In genomic region chr9:58253033-58253804, GRCm38 (mm10) we compare ENCODE assay signal across 8 mouse cellular contexts. TPM values are rescaled to one million over a fixed set of nuclear protein-coding genes. Genes with fewer than 3 reads are reported as not detected.
DNase-seq lines count a peak whose midpoint lies in the region; ATAC-seq lines count a peak whose summit lies in the region.

TSS of gene Stoml1 (plus strand) at chr9:58253164.

- H3K27ac ChIP-seq in hindbrain, embryonic 13.5 days: peak within 1 kb of the TSS; percentile 85

- peak within 1 kb of the TSS; percentile 89 for H3K9ac ChIP-seq in hindbrain, embryonic 13.5 days

- H3K36me3 ChIP-seq in hindbrain, embryonic 13.5 days: peaks cover 28% of the 10 kb centered on the region

- WGBS in hindbrain, embryonic 13.5 days: 1% methylated on average over 31 of the region's 31 CpGs

- no peaks in the 10 kb centered on the region for H3K9me3 ChIP-seq in hindbrain, embryonic 13.5 days

- peaks cover 37% of the 10 kb centered on the region for H3K4me1 ChIP-seq in hindbrain, embryonic 13.5 days (replicated peaks)

- peak; percentile 94 for DNase-seq in NIH3T3 (ENCODE audit: low read depth)
- peak; percentile 95 to 96 for DNase-seq in cerebellum, postnatal 10 days
- peak; percentile 87 to 89 for DNase-seq in frontal cortex, postnatal 14 days (ENCODE audit: low spot score in 2 of 2)
- peak; percentile 83 to 94 for DNase-seq in layer of hippocampus, postnatal 25 days (ENCODE audit: extremely low spot score in 1 of 2, low spot score in 1 of 2)
- DNase-seq in lung, postnatal 25 days (ENCODE audit: low spot score): peak; percentile 98
- DNase-seq in retina, embryonic 14.5 days (ENCODE audit: low spot score): peak; percentile 94
- peak; percentile 96 for DNase-seq in thymus, postnatal 4 days

- H3K4me2 ChIP-seq in hindbrain, embryonic 13.5 days: peak within 1 kb of the TSS; percentile 84

- H3K4me3 ChIP-seq in hindbrain, embryonic 13.5 days: peak within 1 kb of the TSS; percentile 91

- peak; percentile 95 for ATAC-seq in hindbrain, embryonic 13.5 days (ENCODE audit: low FRiP score)

- no peaks in the 10 kb centered on the region for H3K27me3 ChIP-seq in hindbrain, embryonic 13.5 days

RNA-seq across cellular contexts. Expression of gene Stoml1, which starts in this region (rescaled TPM):
- 105 and 116 TPM in 2 replicates for polyA plus RNA-seq in hindbrain, embryonic 13.5 days (2015; fragmentation: Nextera tagmentation; extraction: Ambion mirVana)
- total RNA-seq in layer of hippocampus, postnatal 25 days (2021): 10 to 100 TPM; 71.3 to 78.6 TPM

Comparison
In these comparisons a context has a peak if more than half of its experiments do, and no peak if none do; other contexts are left out.
1. Peak in every context shown above with its lines: DNase-seq, ATAC-seq, H3K4me3 ChIP-seq and H3K27ac ChIP-seq.